Mouse (Mus musculus) layer of hippocampus, postnatal 25 days (tissue): ENCODE results near the gene Med13l. TPM values are rescaled to one million over a fixed set of nuclear protein-coding genes. Genes with fewer than 3 reads are reported as not detected.

ENCODE experiments used
- DNase-seq, 2 experiments: peaks; one replicate each; pipeline ENCODE4 v3.0.0; 2022; ENCODE audit warnings: mixed read lengths in 2 of 2, low spot score in 1 of 2; ENCODE audit errors: extremely low spot score in 1 of 2
- total RNA-seq, 2 experiments: library from RNA; stranded (reverse); gene quantifications; 2 replicates each; pipeline ENCODE4 v1.2.3; 2021

Gene Med13l
- total RNA-seq, 2 experiments from 2014 or later = 94.0 to 105 TPM

- no peak for DNase-seq
Observed at GRCm38 (mm10) chr5:118682007-118682406, 121.5 kb downstream of the Med13l start.

DNA sequence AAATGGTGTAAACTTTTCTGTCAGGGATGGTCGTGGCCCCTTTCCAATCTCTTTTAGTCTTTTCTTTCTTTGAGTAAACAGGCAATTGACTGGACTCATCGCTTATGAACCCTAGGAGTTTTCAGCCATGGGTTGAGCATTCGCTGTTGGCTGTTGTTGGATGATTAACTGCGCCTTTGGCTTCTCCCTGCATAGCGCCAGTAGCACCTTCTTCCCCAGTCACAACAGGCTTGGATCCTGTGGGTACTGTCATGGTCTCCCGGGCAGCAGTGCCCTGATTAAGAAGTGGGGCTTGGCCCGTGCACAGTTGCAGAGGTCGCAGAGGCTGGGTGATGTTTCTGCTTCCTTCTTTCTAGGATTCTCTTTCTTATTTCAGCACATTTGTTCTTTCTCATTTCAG, 124.7 kb downstream of the Med13l start:
- no peak for DNase-seq

DNA sequence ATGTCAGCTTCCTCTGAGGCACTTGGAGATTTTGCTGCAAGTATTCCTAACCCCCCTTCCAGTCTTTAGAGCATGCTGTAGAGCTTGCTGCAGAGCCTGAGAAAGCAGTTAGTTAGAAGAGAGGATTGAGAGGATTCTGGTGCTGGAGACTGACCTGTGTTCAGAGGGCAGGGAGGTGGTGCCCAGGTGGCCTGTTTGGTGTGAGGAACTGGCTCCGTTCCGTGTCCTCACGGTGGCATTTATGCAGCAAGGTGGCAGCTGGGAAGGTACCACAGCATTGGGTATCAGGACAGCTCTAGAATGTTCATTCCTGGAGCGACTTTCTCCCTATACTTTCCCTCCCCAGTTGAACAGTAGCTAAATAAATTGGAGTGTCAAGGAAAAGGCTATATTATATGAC, 125.5 kb downstream of the Med13l start:
- no peak for DNase-seq

GRCm38 (mm10) chr5:118688886-118689835, 128.7 kb downstream of the Med13l start:
- DNase-seq = no peak

DNA sequence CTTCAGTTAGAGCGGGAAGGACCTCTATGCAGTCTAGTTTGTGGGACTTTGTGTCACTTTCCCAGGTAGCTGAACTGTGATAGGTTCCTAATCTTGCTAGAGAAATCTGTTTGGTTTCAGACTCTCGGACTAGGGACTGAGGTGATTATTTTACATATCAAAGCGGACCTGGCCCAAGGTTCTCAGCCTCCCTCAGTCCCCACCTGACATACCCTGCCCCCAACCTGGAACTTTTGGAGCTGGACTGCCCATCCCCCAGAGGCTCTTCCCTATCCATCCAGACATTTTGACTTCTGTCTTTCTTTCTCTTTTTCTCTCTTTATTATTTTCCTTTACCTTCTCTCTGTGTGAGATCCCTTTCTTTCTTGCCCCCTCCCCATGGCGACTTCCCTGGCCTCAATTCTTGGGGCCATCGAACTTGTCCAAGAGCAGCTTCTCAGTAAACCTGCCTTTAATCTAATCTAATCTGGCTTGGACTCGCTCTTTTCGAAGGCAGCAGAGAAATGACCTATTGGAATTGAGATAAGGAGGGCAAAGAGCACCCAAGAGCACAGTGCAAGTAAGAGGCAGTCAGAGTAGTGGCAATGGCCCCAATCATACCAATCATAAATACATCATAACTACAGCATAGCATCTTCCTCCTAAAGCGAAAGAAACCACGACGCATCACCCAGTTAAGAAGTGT, 130.7 kb downstream of the Med13l start:
- DNase-seq = no peak

DNA sequence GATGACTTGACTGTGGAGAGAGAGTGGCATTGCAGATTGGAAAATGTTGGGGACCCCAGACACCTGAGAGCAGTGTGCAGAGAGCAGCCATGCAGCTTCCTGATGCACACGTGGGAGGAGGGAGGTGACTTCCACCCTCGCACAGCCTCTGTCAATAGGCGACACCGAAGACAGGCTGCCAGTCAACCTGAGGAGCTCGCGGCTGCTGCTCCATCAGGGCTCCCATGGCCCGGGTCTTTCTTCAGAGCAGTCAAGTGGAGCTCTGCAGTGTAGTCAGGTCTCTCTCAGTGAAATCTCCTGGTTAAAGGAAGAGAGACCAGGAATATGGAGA, 131.2 kb downstream of the Med13l start:
- DNase-seq = no peak

DNA sequence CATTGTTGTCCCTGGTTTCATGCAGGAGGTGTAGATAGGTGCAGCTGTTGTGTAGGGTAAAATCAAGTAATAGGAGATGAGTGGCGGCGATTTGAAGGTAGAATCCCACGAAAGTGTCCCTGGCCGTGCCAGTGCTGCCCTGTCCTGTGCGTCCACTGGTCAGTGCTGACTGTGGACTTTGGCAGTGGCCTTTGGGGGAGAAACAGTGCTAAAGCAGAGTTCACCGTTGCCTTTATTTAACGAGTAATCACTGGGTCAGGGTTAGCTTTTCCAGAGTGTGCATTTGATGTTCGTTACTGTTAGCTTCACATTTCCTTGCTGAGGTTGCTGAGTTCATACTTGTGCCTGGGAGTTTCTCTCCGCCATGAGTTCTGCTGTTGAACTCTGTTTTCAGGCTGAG, 133.5 kb downstream of the Med13l start:
- no peak for DNase-seq

DNA sequence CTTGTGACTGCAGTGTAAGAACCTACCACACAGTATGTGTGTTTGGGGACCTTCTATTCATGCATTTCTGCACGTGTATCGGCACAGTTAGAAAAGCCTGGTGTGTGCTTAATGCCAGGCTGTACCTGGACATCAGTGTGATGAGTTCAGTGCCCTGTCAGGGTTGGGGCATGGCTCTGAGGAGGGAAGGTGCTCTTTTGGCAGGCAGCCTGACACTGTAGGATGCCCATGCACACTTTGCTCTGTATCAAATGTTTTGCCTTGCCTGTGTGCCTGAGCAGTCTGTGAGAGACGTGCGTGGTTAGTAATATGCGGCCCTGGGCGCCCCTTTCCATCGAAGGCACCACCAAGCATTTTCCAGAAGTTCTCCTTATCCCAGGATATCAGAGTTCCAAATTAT, 136.6 kb downstream of the Med13l start:
- no peak for DNase-seq

DNA sequence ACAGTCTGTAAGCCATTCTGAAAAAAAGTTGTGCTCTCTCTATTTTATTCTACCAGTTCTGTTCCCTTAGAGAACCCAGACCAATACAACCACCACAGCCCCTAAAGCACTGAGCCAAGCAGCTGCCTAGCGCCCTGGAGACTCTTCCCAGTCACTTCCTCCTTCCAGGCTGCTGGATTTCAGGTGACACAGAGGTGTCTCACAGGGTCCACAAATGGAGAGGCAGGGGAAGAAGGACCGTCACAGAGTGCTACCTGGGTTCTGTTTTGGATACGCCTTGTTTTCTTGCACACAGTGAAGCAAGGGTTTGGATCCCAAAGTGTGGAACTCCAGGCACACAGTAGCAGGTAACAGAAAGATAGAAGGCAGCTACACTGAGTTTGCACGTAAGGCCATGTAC, 140.5 kb downstream of the Med13l start:
- DNase-seq = no peak

- DNase-seq = no peak
Observed at GRCm38 (mm10) chr5:118702674-118703073, 142.2 kb downstream of the Med13l start.

DNA sequence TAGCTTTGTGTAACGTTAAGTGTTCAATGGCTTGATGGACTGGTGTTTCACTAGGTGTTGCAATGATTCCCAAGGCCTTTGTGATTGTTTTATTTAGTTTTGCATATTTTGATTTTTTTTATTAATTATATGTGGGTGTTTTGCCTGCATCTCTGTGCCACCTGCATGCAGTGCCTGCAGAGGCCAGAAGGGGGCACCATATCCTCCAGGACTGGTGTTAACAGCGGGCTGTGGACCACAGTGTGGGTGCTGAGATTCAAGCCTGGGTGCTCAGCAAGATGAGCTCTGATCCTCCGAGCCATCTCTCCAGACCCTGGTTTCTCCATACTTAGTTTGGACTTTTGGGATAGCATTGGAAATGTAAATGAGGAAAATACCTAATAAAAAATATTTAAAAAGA, 143.7 kb downstream of the Med13l start:
- DNase-seq = no peak

- DNase-seq = no peak
Observed at GRCm38 (mm10) chr5:118704960-118705359, 144.5 kb downstream of the Med13l start.

- DNase-seq = no peak
Observed at GRCm38 (mm10) chr5:118706009-118706408, 145.5 kb downstream of the Med13l start.

GRCm38 (mm10) chr5:118706414-118706813, 145.9 kb downstream of the Med13l start:
- DNase-seq = no peak

DNA sequence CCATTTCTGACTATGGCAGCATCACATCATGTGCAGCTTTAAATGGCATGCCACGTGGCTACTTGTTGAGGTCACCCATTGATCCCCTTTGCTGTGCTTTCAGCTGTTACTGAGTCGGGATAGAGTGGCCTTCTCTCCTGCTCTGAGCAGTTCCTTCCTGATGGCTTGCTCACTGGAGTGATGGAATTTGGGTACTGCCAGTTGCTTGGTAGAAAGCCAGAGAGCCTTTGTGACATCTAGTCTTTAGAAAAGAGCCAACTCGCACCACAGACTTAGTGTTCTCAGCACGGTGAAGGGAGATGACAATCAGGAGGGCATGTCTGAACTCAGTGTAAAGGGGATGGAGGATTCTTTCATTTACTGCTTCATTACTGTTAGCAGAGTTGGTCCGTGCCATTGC, 147.0 kb downstream of the Med13l start:
- no peak for DNase-seq

DNA sequence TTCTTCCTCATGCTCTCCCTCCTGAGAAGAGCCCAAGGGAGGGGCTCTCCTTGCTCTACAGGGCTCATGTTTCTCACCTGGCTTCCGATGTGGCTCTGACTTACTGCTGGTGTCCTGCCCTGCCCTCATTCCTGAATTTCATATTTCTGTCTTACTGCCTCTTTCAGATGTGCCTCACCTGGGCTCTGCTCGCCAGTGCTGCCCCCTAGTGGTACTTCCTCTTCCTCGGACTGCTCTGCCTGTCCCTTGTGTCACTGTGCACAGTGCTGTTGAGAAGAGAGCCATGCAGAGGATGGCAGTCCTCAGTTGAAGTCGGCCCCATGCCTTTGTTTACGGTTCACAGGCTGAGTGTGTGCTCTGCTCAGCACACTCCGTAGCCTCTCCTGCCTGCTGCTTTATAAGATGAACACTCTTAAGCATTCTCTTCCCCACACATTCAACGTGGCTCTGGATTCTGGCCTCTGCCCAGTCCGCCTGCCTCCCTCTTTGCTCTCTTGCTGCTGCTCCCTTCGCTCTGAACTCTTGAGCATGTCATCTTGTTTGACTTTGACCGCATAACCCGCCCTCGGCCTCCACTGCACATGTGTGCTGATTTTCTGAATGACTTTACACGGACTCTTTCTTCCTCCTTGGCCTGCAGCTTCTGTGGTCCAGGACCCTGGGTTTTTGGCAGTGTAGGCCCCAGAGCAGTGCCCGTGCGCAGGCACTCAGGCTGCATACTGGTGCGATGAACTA, 147.9 kb downstream of the Med13l start:
- DNase-seq = peak; percentile 56 to 80

DNA sequence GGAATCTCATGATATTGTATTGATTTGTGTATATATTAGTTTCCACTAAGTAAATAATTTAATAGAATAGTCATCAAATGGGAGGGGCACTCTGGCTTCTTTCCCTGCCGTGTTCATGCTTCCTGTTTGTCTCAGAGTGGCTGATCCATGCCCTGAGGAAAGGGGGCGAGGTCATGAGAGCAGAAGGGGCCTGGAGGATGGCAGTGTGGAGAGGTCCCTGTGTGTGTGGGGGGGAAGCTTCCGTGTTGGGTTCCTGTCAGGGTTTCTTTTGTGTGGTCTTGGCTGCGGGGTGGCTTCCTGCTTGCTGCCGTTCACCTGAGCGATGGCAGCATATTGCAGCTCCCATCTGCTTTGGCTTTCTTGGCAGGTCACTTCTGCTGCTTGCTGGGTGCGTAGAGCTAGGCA, 149.4 kb downstream of the Med13l start:
- DNase-seq = no peak

DNA sequence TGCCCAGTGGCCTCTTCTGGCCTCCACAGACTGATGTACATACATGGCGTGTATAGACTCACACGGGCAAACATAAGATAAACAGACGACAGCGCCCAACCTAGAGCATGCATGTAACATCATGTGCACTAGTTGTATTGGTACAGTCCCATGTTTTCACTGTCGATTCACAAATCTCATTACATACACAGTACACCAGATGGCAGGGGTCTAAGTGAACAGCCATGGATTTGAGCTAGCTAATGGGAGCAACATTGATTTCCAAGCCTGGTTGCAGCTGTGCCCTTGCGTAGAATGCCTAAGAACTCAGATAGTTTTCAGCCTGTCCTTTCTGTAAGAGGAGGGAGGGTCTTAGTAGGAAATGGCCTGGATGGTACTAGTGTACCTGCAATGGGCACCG, 155.0 kb downstream of the Med13l start:
- no peak for DNase-seq

DNA sequence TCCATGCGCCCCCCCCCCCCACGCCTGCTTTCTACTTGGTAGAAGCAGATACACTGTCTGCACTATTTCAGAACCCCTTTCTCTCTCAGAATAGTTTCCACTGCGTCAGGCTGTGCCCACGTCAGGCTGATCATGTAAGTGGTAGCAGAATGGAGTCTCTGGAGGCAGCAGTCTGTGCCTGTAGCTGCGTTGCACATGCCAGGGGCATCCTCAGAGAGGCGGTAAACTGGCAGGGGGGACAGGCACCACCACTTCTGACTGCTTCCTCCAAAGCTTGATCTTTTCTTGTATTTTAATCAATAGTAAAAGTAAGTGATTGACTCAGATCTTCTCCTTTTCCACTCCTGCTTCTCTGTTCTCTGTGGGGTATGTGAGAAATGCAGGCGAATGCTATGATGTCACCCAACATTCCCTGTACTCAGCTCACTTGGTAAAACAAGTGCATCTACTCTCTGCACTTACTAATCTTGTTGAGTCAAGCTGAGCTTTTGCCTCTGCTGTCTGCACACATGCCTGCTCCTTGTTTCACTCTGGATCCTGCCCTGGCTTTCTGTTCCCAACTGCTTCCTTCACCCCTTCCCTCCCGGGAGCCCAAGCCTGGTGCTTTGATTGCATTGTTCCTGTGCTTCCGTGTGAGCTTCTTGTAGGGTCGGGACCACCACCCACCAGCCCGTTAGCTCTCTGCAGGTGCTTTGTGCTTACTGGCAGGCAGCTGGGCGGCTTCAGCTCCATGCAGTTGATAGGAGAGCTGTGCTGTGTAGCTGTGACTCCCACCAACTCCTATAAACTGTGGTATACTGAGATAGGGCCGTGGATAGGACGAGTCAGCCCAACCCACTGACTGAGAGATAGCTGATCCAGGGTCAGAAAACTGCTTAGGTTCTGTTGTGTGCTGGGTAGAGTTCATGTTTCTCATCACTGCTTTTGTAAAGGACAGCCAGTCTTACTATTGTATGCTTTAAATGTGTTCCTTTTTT, 156.1 kb downstream of the Med13l start:
- no peak for DNase-seq

DNA sequence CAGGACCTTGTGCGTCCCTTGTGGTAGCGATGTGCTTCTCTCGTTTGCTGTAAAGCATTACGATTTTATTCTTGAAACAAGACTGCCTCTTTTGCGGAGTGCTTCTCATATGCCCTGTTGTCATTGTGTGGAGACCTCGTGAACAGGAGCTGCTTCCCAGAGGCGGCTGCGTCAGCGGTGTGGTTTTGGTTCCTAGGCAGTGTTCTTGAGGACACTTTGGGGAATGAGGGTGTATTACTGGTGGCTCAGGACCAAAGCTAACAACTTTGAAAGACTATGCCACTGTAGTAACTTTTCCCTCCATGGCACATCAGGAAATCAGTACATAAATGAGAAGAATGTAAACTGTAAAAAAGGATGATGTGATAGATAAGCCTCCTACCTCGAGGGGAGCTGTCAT, 157.0 kb downstream of the Med13l start:
- no peak for DNase-seq
